Mouse (Mus musculus) hindlimb bud, embryonic 11.5 days (tissue): ENCODE results near the gene Ldlrad3.

Source experiments
- DNase-seq: peaks from one replicate; pipeline ENCODE4 v3.0.0-alpha.2; 2012; ENCODE audit warnings: low read depth, low spot score; ENCODE audit errors: extremely low spot score

The Ldlrad3 gene

GRCm38 (mm10) chr2:102185951-102186561 is at the start of gene Ldlrad3:
Ldlrad3 (minus strand) TSS chr2:102186385.
- no peak for DNase-seq

- DNase-seq, result no peak
Observed at GRCm38 (mm10) chr2:102231470-102231869, 45.3 kb upstream of the Ldlrad3 start.

GRCm38 (mm10) chr2:102229126-102229525 is 42.9 kb upstream of the Ldlrad3 start:
- no peak for DNase-seq

GRCm38 (mm10) chr2:102228331-102228730 is 42.1 kb upstream of the Ldlrad3 start:
- no peak for DNase-seq

DNA sequence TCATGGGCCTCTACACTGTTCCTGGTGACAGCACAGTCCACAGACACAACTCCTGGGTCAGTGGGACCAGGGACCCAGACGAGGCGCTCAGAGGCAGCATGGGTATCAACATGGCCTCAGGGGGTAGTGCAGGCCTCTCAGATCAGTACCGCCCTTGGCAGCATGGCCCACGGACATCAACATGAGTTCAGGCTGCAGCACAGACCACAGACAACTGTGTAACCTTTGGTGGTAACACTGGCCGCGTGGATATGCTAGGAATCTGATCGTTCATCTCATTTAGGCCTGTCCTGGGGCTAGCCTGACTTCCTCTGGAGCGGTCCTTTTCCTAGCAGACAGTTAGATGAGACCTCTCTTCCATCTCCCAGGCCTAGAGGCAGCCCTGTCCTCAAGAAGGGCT is 41.7 kb upstream of the Ldlrad3 start:
- no peak for DNase-seq

DNA sequence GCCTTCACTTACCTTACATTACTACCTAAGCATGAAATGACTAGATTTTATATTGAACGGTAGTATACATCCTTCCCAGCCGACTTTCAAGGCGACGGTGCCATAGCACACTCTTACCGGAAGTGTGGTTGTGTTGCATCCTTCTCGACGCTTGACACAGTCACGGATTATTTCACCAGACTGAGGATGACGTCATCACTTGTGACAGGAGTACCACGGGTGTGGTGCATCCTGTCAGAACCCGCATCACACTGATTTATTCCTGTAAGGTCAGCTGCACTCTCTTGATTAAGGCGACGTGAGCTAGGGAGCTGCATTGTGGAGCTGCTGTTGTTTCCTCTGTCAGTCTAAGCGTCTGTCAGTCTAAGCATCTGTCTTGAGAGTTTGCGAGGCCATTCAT is 40.1 kb upstream of the Ldlrad3 start:
- no peak for DNase-seq

GRCm38 (mm10) chr2:102223355-102224128 is 37.4 kb upstream of the Ldlrad3 start:
- no peak for DNase-seq

GRCm38 (mm10) chr2:102222749-102223148 is 36.6 kb upstream of the Ldlrad3 start:
- no peak for DNase-seq

DNA sequence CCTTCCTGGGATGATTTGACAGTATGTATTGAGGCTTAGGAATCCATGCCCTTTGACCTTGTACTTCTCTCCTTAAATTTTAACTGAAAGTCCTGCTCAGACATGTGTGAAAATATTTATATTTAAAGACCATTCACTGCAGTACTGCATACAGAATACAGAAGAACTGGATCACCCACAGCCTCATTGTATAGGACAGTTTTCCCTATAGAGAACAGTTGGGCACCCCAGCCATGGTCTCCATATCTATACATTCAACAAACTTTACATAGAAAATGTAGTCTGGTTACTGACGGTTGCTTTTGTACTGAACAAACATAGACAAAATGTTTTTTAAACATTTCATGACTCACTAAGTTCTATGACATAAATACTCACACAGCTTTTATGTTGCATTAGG is 30.6 kb upstream of the Ldlrad3 start:
- DNase-seq, result no peak

- no peak for DNase-seq
Observed at GRCm38 (mm10) chr2:102212096-102212495, 25.9 kb upstream of the Ldlrad3 start.

DNA sequence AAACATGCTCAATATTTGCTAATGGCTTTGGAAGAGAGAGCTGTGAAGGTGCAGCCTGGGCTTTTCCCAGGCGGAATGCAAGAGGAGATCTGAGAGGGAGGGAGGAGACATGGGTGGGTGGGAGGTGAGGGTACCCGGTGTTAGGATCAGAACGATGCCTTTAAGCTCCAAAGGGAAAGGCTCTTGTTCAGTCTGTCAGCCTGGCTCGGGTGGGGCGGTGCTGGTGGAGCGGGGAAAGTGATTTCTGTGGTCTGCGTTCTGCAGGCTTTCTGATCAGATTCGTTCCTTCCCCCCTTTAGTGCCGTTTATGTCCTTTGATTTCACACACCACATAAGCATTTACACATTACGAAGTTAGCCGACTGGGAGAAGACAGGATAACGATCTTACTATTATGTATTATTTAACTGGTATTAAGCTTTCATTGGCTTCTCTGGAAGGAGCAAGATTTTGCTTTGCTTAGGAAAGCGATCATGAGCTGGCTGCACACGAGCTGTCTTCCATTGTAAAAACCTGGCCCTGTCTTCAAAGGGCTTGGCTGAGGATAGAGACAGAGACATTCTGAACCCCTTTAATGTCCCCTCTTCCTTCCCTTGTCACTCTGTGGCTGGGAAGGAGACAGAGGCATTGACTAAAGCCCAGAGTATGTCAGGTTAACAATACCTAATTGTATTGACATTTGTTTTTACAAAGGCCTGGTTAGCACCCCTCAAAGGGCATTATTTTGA is 19.7 kb upstream of the Ldlrad3 start:
- no peak for DNase-seq

DNA sequence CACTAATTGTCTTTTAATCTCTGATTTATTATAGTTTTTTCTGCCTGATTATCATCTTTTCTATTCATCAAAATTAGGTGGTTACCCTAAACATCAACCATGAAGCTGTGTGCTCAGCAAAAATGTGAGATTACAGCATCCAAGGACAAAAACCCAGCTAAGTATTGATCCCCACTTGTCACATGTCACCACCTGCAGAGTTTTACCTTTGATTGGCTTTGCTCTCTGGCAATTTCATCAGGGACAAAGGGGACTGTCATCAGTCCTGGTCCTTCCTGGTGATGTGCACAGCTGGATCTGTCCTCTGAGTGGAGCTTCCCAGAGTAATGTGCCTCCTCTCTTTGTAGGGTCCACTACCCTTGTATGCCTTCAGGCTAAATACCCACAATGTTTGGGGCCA is 17.3 kb upstream of the Ldlrad3 start:
- DNase-seq, result no peak

DNA sequence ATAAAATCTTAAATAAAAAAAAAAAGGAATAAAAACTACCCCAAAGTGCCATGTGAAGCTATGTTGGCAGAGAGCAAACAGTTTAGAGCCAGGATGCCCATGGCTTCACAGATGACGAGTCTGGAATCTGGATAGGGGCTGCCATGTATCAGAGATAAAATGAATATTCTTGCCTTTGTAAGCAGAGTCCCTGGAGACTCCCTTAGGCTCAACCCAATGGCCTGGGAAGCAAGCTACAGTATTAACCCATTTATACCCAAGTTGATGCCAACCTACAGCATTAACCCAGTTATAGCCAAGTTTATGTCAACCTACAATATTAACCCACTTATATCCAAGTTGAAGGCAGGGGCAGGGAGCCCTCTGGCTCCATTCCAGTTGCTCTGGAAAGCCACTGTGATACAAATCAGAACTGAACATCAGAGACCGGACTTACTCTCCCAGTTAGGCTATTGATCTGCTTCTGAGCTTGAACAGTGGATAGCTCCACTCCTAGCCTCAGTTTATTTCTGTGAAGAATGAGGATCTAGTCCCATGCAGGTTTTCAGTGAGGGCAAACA is 16.1 kb upstream of the Ldlrad3 start:
- DNase-seq, result no peak

DNA sequence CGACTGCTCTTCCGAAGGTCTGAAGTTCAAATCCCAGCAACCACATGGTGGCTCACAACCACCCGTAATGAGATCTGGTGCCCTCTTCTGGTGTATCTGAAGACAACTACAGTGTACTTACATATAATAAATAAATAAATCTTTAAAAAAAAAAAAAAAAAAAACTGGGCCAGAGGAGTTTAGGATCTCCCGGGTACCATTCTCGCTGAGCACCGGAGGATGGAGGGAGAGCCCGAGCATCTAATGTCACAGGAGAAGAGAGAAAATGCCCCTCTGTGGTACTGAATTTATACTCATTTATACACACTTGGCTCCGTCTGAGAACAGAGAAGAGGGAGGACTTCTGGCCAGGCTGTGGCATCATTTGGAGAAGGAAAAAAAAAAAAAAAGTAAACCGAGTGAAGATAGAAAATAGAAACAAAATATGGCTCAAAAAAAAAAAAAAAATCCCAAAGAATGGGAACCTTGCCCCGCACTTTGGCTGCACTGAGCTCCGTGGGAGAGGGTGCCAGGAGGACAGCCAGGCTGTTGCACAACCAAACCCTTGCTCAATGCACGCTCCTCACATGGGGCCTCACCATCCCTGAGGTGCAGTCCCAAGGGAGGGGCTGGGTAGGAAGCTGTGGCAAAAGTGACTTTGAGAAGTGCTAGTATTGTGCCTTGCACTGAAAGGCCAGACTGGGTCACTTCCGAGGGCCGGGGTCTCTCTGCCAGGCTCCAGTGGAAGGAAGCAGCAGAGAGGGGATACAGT is 15.2 kb upstream of the Ldlrad3 start:
- no peak for DNase-seq

DNA sequence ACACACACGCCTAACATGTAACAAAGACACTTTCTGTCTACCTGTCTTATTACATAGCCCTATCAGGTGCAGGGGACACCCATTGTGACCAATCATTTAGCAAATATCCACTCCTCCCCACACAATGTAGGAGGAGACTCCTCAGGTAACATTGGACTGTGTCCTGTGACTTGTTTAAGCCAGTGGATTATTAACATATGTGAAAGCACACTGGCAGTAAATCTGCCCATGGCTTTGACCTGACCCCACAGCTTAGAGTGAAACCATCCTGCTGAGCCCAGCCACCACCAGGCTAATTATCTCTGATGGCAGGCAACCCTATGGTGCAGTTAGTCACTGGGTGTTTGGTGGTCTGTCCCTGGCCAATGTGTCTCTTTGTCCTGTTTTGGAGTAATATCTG is 11.1 kb upstream of the Ldlrad3 start:
- DNase-seq, result no peak

GRCm38 (mm10) chr2:102196709-102197108 is 10.5 kb upstream of the Ldlrad3 start:
- DNase-seq, result no peak

- DNase-seq, result no peak
Observed at GRCm38 (mm10) chr2:102195494-102195893, 9.3 kb upstream of the Ldlrad3 start.

DNA sequence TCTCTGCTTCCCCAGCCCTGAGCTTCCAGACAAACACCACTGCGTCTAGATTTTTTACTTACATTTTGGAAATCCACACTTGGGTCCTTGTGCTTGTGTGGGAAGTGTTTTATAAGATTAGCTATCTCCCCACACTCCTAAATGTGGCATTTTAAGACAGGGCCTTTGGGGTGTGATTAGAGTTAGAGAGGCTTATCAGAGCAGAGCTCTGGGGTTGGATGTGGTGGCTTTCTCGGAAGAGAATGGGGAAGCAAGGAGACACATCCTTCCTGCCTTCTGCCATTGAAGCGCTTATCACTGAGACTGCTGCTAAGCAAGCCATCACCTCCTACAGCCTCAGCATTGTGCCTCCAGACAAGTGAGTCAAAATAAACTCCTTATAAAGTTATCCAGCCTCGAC is 8.1 kb upstream of the Ldlrad3 start:
- DNase-seq, result no peak

- no peak for DNase-seq
Observed at GRCm38 (mm10) chr2:102192943-102193820, 7.0 kb upstream of the Ldlrad3 start.

DNA sequence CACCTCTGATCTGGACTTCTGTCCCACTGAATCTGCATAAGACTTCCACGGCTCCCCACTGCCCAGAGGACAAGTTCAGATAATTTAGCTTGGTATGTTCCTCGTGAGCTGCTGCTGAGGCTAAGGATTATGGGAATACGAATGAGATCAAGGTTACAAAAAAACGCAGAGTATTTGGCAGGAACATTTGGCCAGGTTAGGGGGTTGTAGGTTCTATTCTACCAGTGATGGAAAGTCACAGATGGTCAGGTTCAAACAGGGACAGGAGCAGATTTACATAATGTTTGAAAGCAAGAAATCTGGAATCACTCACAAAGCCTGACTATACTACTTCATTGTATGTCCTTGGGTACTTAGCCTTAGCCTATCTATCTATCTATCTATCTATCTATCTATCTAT is 5.6 kb upstream of the Ldlrad3 start:
- no peak for DNase-seq
